Mouse (Mus musculus) intestine, postnatal 0 days (tissue): ENCODE data around the gene Cep162. TPM values are rescaled to one million over a fixed set of nuclear protein-coding genes. Genes with fewer than 3 reads are reported as not detected.

Experiments used
- ATAC-seq: fragments of 200-750 bp; cut with Nextera tagmentation; 2 replicates; pipeline ENCODE4 v1.8.0; 2017; ENCODE audit warnings: mild to moderate bottlenecking, moderate TSS enrichment, moderate library complexity
- H3K27ac ChIP-seq: fragments of 300-500 bp; sonication (generic); 2 replicates; pipeline ENCODE4 v1.5.1; 2014; ENCODE audit warnings: mild to moderate bottlenecking, low read depth, low read length, moderate library complexity
- H3K27me3 ChIP-seq: fragments of 300-500 bp; sonication (generic); replicated peaks from 2 replicates; pipeline ENCODE4 v1.6.1; 2014; ENCODE audit warnings: low read length, mixed read lengths; ENCODE audit not compliant: control insufficient read depth, insufficient read depth
- H3K36me3 ChIP-seq: fragments of 300-500 bp; sonication (generic); 2 replicates; pipeline ENCODE4 v1.6.1; 2014; ENCODE audit warnings: mild to moderate bottlenecking, moderate library complexity; ENCODE audit not compliant: control insufficient read depth, insufficient read depth
- H3K4me1 ChIP-seq: fragments of 300-500 bp; sonication (generic); replicated peaks from 2 replicates; pipeline ENCODE4 v1.6.1; 2014; ENCODE audit warnings: antibody characterized with exemption, low read length, mixed read lengths; ENCODE audit not compliant: control insufficient read depth, insufficient read depth
- H3K4me2 ChIP-seq: fragments of 300-500 bp; sonication (generic); replicated peaks from 2 replicates; pipeline ENCODE4 v1.6.1; 2014; ENCODE audit warnings: low read depth, mild to moderate bottlenecking, moderate library complexity
- H3K4me3 ChIP-seq: fragments of 300-500 bp; sonication (generic); 2 replicates; pipeline ENCODE4 v1.5.1; 2014; ENCODE audit warnings: low read depth, low read length
- H3K9ac ChIP-seq: fragments of 300-500 bp; sonication (generic); 2 replicates; pipeline ENCODE4 v1.6.1; 2014; ENCODE audit warnings: mild to moderate bottlenecking, low read depth, low read length
- H3K9me3 ChIP-seq: fragments of 300-500 bp; sonication (generic); 2 replicates; pipeline ENCODE4 v1.6.1; 2016; ENCODE audit warnings: mixed run types; ENCODE audit not compliant: control insufficient read depth
- CTCF ChIP-seq: sonication (generic); IDR thresholded peaks from 2 replicates; pipeline ENCODE4 v1.5.1; 2016; ENCODE audit warnings: low read depth, mild to moderate bottlenecking, control low read depth, antibody characterized with exemption, moderate library complexity
- WGBS: fragments of 180-500 bp; shearing (Covaris S2); extraction: QIAGEN DNeasy Blood & Tissue Kit; methylation state at CpG from one replicate; pipeline ENCODE4 v1.1.7; 2014; 5-methylcytosine and 5-hydroxymethylcytosine counted together
- polyA plus RNA-seq: library from polyadenylated mRNA; unstranded; fragments of >200 nt; fragmentation: Nextera tagmentation; extraction: Ambion mirVana; gene quantifications from 2 replicates; pipeline ENCODE4 v1.2.1, GENCODE M21; 2015

The Cep162 gene
- polyA plus RNA-seq: 1.8 and 2.2 TPM in 2 replicates

DNA sequence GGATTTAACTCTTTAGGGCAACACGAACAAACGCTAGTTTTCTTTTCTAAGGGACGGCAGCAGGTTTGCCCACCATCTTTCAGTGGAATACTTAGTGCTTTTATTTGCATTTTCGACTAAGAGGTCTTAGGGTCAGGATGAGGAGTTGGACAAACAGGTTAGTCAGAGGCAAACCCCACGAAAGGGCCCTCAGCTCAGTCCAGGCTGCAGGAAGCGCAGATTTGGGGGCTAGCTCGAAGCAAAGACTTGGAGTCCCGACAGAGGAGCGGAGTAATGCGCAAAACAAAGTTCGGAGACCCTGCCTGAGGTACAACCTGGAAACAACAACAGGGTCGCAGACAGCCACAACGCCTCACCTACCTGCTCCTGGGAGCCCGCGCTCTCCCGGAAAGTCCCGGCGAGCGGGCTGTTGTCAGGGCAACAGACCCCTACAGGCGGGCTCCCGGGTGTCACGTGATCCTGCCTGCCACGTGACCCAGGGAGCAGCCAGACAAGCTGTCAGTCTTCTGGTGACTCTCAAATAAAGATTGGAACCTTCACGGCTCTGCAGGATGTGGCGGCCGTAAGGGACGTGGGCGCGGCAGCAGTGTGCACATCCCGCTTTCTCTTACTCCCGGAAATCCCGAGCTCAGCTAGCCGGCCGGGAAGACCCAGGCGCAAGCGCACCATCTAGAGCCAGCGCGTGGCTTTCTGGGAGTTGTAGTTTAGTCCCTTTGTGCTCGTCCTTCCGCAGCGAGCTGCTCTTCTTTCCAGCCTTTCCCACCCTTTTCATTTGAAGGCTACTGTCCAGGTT, at the start of gene Cep162:
Gene Cep162 (minus strand): TSS at position 634 of the 793 bp plus-strand sequence.
- ATAC-seq: peak; percentile 98
- H3K9me3 ChIP-seq: no peaks in the 10 kb centered on the region
- H3K4me2 ChIP-seq: peak within 1 kb of the TSS; percentile 91
- WGBS: under 1% methylated on average over 41 of the region's 41 CpGs
- H3K4me3 ChIP-seq: peak within 1 kb of the TSS; percentile 92
- no peak for TF ChIP-seq CTCF
- no peaks in the 10 kb centered on the region; the same call in 1 of the 2 replicates for H3K36me3 ChIP-seq
- H3K27me3 ChIP-seq: no peaks in the 10 kb centered on the region
- H3K4me1 ChIP-seq: no peaks in the 10 kb centered on the region
- H3K9ac ChIP-seq: peak within 1 kb of the TSS; percentile 71
- peak within 1 kb of the TSS; percentile 66 for H3K27ac ChIP-seq

GRCm38 (mm10) chr9:87303196-87303595, 47.9 kb upstream of the Cep162 start:
- H3K4me3 ChIP-seq: no peak overlapping the region
- ATAC-seq: no peak

GRCm38 (mm10) chr9:87298900-87299299, 43.6 kb upstream of the Cep162 start:
- no peak for ATAC-seq
- Histone ChIP-seq H3K4me3 (no peak overlapping the region), H3K36me3 (no peaks in the 10 kb centered on the region), H3K27ac (no peak overlapping the region), H3K27me3 (no peaks in the 10 kb centered on the region), H3K4me1 (no peaks in the 10 kb centered on the region), H3K4me2 (no peak overlapping the region), H3K9ac (no peak overlapping the region), H3K9me3 (no peaks in the 10 kb centered on the region)
- 64% methylated on average over 12 of the region's 12 CpGs for WGBS
- TF ChIP-seq CTCF: no peak

More at GRCm38 (mm10) chr9:87303196-87303595, 47.9 kb upstream of the Cep162 start:
- Histone ChIP-seq H3K4me2 (no peak overlapping the region), H3K27me3 (no peaks in the 10 kb centered on the region), H3K36me3 (no peaks in the 10 kb centered on the region), H3K9ac (no peak overlapping the region), H3K9me3 (no peaks in the 10 kb centered on the region), H3K27ac (no peak overlapping the region), H3K4me1 (no peaks in the 10 kb centered on the region)
- TF ChIP-seq CTCF: no peak

- no peak overlapping the region for H3K9ac ChIP-seq
- H3K27ac ChIP-seq: no peak overlapping the region
- no peak for ATAC-seq
- 83% methylated on average over 1 of the region's 1 CpGs for WGBS
- TF ChIP-seq CTCF: no peak
- H3K4me1 ChIP-seq: no peaks in the 10 kb centered on the region
- no peaks in the 10 kb centered on the region for H3K36me3 ChIP-seq
- no peak overlapping the region for H3K4me3 ChIP-seq
- no peaks in the 10 kb centered on the region for H3K27me3 ChIP-seq
- H3K9me3 ChIP-seq: no peaks in the 10 kb centered on the region
- H3K4me2 ChIP-seq: no peak overlapping the region
Measured at GRCm38 (mm10) chr9:87297522-87297921, 42.2 kb upstream of the Cep162 start.

DNA sequence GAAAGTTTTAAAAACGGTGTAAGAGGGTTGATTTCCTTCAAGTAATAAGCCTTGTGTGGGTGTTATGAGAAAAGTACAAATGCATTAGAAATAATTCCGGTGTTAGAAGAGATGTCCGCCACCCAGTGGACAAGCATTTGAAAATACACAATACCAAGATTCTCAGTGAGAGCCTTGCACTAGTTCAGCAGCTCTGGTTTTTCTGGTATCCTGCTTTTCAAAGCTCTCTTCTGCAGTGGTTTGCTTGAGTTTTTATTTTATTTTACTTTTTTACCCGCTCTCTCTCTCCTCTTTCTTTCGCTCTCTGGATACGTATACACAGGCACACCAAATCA, 327 bp upstream of the Cep162 start:
- peak; percentile 75 for TF ChIP-seq CTCF
- Histone ChIP-seq H3K27me3 (no peaks in the 10 kb centered on the region), H3K36me3 (no peaks in the 10 kb centered on the region; the same call in 1 of the 2 replicates), H3K4me2 (peak overlapping the region; percentile 91), H3K27ac (no peak overlapping the region), H3K9ac (peak overlapping the region; percentile 71), H3K4me3 (peak overlapping the region; percentile 92), H3K9me3 (no peaks in the 10 kb centered on the region), H3K4me1 (no peaks in the 10 kb centered on the region)
- 15% methylated on average over 6 of the region's 6 CpGs for WGBS
- ATAC-seq: peak; percentile 81

DNA sequence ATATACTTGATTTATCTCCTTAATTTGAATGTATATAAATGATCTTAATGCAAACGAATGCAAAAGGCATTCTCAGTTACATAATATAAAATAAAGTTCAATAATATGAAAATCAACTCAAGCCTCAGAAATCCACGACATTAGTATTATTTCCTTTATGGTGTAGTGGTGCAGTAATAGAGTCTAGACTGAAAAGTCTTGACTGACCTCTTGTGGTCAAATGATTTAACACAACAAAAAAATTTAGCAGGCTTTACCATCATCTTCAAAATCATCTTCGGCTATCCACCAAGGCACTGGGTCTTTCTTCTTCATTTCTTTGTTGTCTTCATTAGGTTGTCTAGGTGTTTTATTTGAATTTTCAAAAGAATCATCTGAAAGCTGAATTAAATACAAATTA, 7.2 kb downstream of the Cep162 start:
- Histone ChIP-seq H3K4me1 (no peaks in the 10 kb centered on the region), H3K4me2 (no peak overlapping the region), H3K27me3 (no peaks in the 10 kb centered on the region), H3K27ac (no peak overlapping the region), H3K4me3 (no peak overlapping the region), H3K9ac (no peak overlapping the region), H3K36me3 (peaks cover 19% of the 10 kb centered on the region), H3K9me3 (no peaks in the 10 kb centered on the region)
- 43% methylated on average over 3 of the region's 3 CpGs for WGBS
- no peak for ATAC-seq
- TF ChIP-seq CTCF: peak; percentile 71
